Mouse (Mus musculus) thymus, postnatal 0 days (tissue): Measurements from ENCODE around the gene Poc1b. TPM values are rescaled to one million over a fixed set of nuclear protein-coding genes. Genes with fewer than 3 reads are reported as not detected.
A peak's percentile ranks its signal among the peaks of the same experiment; 100 is the strongest.

Experiments
- DNase-seq: peaks from one replicate; pipeline ENCODE4 v3.0.0-alpha.2; 2015; ENCODE audit warnings: low spot score
- polyA plus RNA-seq: library from polyadenylated mRNA; unstranded; fragments of >200 nt; fragmentation: Nextera tagmentation; extraction: Ambion mirVana; gene quantifications from 2 replicates; pipeline ENCODE4 v1.2.1, GENCODE M21; 2015

Gene Poc1b
- polyA plus RNA-seq, 1 experiment from 2014 or later = 8.4 TPM

- no peak for DNase-seq
Observed at GRCm38 (mm10) chr10:99226782-99227181, 119.9 kb downstream of the Poc1b start.

GRCm38 (mm10) chr10:99227968-99228864 is 121.4 kb downstream of the Poc1b start:
- DNase-seq = peak; percentile 51

DNA sequence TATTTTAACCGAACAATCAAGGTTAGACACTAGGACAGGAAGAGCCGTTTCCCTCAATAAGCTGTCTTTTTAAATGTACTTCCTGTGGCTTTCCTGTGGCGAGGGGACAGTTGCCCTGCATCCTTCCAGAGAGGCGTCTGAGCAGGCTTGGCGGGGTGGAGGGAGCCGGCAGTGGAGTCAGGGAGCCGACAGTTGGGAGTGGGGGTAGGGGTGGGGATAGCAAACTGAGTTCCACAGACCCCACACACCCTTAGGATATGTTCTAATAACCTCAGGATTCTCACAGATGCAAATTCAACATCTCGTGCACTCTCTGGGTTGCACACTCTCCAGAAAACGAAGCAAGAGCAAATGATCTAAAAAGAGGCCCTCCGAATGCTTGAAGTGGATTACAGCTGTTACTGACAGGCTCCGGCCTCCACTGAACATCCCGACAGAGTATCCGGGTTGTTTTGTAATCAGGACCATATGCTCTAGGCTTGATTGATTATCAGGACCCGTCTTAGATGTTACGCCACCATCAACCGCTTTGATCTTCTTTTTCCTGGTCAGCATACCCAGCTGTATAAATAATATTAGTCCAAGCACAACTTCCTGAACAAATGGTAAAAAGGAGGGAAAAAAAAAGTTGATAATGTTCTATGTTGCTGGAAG is 122.3 kb downstream of the Poc1b start:
- DNase-seq = no peak

GRCm38 (mm10) chr10:99232518-99233227 is 125.8 kb downstream of the Poc1b start:
- DNase-seq = no peak

DNA sequence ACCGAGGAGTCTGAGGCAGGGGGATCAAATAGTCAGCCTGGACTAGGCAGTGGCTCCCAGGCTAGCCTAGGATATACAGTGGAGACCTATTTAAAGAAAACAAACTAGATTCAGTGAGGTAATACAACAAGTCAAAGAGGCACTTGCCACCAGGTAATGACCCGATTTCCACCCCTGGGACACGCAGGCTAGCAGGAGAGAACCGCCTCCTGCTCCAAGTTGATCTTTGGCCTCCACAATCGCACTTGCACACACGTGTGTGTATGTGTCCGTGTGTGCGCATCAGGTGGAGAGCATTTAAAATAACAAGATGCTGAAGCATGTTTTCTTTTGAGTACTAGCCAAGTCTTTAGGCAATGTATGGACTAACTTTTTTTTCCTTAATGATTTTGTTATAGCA is 127.5 kb downstream of the Poc1b start:
- DNase-seq = no peak

- no peak for DNase-seq
Observed at GRCm38 (mm10) chr10:99235081-99235480, 128.2 kb downstream of the Poc1b start.

- DNase-seq = no peak
Observed at GRCm38 (mm10) chr10:99237205-99237832, 130.5 kb downstream of the Poc1b start.

DNA sequence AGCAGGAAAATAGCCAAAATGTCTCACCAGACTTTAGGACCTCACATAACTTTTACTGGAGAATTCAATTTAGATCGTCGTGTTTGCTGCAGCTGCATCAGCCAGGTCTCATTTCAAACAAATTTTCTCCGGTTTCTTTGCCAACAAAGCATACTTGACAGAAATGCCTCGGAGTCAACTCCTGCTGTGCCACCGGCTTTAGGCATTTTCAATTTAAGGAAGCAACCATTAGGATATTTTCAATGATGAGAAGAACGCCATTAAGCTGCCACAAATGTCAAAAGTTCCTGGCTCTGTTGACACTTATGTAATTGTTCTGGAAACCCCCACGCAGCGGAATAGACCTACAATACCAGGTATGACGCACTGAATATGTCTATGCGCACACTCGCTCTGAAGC is 131.7 kb downstream of the Poc1b start:
- no peak for DNase-seq

DNA sequence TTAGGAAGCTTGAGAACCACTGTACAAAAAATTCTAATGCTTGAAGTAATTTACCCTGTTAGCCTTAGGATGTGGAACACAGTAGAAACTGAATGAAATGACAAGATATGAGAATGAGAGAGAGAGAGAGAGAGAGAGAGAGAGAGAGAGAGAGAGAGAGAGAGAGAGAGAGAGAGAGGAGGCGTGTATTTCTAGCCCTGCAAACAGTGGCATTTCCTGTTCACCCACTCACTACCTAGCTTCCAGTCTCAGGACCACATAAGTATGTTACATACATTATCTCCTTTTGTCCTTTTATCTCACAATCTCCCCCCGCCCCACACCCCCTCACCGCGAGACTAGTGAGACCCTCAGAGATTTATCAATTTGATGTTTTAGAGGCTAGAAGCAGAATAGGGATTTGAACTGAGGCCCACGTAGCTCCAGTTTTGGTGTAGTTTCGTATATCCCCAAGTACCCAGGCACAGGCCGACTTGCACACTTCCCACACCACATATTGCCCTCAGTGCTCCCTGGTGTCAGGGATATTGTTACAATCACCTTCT is 134.5 kb downstream of the Poc1b start:
- peak; percentile 75 for DNase-seq

DNA sequence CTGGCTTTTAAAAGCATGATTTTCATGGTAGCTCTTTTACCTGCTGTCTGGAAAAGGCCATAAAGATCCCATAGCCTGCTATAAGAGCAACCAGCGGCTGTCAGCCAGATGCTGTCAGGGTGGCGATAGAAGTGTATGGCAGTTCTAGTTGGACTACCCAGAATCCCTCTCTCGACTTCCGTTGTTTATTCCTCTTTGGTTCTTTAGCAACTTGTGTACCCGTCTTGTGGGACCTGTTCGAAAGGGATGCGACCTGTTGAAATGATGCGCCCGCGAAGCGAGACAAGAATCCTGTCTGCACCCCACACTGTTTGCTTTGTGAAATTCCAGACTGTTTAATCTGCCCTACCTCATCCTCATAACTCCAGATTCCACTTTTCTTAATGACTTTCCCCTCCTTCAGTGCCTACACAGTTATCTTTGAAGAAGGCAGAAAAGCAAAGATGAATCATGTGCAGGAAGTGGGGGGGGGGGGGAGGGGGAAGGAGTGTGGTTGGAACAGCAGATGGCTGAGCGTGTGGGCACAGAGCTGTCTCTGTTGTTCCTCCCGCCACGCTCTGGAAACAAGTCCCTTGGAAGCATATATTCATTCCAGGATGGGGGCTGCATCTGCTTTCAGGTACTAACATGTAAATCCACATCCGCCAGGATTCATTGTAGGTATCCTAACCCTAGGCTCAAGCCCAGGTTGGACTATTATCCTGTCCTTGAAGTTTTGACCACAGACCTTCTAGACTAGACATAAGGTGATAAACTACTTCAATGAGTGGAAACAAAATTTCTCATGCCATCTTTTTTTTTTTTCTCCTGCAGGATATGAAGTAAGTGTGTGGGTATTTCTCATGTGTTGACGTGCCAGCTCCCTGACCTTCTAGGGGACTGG is 135.2 kb downstream of the Poc1b start:
- peak; percentile 89 for DNase-seq

DNA sequence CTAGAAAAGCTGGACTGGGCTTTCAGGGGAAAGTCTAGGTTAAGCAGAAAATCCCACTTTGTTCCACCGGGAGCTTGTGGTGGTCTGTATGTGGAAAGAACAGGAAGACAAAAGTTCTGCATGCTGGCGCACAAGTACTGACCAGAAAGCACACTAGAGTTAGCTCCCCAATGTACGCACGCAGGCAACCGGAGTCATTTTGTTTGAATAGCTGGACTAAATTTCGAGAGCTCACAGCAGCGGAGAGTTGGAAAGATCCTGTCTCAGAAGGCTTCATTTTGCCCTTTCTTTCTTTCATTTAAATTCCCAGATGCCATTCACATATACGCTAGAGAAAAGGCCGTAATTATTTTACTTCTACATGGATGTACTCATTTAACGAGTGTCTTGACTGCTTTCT is 135.9 kb downstream of the Poc1b start:
- no peak for DNase-seq

- DNase-seq = no peak
Observed at GRCm38 (mm10) chr10:99243907-99244489, 137.2 kb downstream of the Poc1b start.

- peak; percentile 36 for DNase-seq
Observed at GRCm38 (mm10) chr10:99244655-99245260, 137.9 kb downstream of the Poc1b start.

DNA sequence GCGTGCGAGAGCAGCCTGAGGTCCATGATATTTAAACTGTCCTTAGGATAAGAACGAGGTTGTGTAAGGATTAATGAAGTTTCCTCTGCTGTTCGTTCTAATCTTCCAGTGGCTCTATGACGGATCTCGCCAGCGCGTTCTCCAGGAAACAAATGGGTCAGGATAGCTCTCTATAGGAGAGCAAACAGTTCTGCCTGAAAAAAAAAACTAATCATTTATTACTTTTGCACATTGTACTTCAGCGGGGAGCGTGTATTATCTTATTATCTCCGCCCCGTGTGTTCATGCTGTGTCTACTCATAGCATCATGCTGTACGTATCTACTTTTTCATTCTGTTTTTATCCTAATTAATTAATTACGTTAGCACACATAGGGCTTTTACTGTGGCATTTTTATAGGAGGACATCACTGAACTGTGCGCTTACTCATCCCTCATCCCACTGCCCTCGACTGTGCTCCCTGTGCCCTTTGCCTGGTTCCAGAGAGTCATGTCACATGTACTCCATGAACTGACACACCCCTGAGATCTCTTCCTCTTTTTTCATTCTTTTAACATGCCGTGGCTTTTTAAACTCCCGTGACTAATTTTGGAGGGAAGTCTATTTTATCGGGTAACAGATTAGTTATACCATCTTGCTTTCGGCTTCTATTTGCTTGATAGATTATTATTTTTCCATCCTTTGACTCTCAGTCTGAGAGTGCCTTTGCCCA is 140.1 kb downstream of the Poc1b start:
- DNase-seq = no peak
